Mouse (Mus musculus) spleen, adult 12 weeks (tissue): ENCODE results near the gene Tnfrsf19.

Source experiments
- DNase-seq: peaks from one replicate; pipeline ENCODE4 v3.0.0; 2022; ENCODE audit warnings: low spot score

Tnfrsf19 gene

DNA sequence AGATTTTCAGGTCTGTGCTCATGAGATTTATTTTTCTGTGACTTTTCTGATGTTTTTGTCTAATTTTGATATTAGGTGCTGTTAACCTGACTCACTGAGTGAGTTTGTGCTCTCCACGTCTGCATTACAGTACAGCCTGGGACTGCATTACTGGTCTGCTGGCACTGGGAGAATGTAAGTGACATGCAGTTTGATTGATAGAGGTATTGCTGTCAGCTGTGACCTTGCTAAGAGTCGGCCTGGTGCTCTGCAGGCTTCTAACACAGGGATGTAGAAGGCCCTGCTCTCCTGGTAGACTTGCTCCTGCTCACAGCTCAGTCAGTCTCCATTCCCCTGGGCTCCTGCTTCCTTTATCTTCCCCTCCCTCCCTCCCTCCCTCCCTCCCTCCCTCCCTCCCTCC, 25.3 kb downstream of the Tnfrsf19 start:
- no peak for DNase-seq

DNA sequence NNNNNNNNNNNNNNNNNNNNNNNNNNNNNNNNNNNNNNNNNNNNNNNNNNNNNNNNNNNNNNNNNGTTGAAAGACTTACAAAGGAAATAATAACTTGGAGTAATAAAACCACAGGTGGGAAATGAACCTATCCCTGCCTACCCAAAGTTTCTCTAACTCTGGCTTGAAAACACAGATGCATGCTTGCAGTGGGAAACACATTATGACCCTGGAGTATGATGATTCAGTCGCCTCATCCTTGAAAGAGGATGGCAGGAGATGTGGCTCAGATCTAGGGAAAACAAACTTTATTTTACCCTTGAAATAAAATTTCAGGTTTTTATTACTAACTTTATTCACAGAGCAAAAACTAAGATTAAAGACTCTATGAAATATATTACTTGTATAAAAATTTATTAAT, 26.4 kb downstream of the Tnfrsf19 start:
- no peak for DNase-seq

DNA sequence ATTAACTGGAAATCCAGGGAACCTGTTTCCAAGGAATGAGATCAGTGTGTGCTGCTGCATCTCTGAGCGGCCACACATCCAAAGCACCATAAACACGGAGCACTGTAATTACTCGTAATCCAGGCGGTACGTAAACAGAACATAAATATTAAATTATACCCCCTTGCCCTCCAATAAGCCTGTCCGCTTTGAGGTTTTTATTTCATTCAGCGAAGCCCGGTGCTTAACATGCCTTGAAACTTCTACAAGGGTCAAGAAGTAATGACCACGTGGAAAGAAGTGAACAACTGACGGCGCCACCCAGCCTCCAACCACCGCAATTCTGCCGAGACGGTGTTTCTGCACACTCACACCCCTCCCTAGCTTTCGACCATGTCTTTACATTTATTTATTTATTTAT, 31.7 kb downstream of the Tnfrsf19 start:
- no peak for DNase-seq

DNA sequence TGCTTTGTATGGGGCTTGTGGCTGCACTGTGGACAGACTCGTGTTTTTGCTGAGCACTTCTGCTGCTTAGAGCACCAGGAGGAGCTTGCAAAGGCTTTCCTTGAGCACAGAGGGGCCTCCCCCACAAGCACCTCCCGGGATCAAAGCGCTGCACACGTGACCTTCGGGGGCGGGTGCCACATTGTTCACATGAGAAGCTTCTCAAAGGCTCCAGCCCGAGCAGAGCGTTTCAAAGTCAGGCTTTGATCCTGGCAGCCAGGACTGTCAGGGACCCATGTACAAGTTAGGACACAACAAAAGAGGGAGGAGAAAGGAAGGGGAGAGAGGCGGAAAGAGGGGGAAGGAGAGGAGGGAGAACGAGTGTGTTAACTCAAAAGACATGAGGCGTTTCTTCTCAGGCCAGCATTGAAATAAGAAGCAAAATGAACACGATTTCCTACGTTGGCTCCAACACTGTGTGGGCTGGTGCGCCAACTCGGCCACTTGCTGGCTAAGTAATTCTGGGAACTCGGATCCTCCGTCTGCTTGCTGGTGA, 33.8 kb downstream of the Tnfrsf19 start:
- DNase-seq: no peak

DNA sequence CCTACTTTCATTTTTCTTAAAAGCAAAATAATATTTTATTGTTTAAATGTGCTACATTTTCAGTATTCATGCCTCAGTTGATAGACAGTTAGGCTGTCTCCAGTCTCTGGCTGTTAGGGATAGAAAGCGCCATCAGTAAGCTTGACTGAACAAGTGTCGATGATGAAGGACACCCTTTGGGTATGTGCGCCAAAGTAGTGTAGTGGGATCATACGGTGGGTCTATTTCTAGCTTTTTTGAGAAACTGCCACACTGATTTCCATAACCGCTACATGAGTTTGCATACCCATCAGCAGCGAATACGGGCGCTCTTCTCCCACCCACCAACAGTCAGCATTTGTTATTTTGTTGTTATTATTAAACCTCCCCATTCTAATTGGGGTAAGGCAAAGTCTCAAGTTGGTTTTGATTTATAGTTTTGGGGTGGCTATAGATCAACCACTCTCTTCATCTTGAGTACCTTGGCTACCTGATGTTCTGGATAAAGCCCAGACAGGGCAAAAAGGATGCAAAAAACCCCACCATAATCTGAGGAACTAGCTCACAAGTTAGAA, 34.6 kb downstream of the Tnfrsf19 start:
- no peak for DNase-seq

DNA sequence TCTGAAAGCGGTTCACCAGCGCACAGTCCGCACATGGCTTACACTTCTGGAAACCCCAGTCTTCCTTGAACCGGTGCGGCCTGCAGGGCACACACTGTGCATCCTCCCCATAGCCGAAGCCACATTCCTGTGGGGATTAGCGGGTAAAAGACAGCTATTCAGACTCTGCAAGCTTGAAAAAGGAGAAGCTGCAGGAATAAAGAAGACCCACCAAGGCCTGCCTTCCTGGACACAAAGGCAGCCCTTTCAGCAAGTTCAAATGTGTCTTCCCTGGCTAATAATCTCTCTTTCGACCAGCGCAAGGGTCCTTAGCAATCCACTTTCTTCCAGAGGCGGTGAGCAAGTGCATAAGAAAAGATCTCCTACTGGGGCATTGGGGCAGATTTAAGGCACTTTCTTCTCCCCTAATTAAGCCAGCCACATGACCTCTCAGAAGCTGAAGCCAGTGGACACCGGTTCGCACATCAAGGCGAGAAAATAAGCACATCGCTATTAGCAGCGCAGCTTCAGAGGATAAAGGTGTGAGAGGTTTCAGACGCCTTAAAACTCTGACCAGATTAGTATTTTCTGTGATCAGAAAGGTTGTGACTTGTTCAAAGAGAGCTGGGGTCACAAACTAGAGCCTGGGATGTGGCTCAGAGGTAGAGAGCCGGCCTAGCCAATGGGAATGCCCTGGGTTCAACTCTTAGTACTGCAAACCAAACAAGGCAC, 41.0 kb downstream of the Tnfrsf19 start:
- DNase-seq: no peak

DNA sequence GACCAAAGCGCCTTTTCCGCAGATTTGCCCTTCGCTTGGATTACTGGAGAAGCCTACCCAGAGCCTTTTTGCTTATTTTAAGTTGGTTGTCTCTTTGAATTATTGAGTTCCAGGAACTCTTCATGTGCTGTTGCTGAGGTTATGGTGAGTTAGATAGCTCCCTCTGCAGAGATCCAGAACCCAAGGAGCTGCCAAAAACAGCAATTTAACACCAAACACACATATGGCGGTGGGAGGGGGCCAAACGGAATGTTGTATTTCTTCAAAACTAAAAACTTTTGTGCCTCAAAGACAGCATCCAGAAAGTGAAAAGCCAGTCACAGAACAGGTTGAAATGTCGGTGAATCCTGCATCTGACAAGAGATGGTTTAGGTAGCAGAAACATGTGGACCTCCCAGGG, 42.6 kb downstream of the Tnfrsf19 start:
- DNase-seq: no peak

DNA sequence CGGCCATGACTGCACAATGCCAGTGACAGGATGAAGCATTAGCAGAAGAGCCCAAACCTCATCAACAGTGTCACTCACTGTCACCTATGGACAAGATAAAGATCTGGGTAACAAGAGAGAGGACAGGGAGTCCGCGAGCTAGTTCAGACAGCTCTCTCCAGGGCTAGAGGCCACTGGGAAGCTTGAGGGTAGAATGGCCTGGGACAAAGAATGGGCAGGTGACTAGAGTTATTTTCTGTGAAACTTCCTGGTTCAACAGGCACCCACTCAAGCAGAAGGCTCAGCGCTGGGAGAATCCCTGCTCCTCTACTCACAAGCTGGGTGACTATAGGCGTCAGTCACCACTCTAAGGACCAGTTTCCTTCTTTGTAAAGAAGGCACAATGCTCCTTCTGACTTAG, 46.2 kb downstream of the Tnfrsf19 start:
- no peak for DNase-seq

DNA sequence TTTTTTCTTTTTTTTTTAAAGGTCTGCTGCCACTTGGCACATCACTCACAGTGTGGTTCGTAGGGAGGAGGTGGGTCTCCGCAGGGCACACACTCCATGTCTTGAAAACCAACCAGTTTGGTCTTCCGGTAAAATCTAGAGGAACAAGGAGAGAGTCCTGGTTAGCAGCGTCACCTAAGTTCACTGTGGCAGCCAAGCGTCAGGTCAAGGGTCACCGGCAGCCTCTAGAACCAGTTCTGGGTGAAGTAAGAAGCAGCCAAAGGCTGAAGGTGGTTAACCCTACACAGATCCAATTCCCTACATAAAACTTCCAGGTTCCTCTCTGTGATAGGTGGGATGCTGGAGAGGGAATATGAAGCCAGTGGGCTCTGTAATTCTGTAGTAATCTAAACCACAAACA, 49.7 kb downstream of the Tnfrsf19 start:
- no peak for DNase-seq

DNA sequence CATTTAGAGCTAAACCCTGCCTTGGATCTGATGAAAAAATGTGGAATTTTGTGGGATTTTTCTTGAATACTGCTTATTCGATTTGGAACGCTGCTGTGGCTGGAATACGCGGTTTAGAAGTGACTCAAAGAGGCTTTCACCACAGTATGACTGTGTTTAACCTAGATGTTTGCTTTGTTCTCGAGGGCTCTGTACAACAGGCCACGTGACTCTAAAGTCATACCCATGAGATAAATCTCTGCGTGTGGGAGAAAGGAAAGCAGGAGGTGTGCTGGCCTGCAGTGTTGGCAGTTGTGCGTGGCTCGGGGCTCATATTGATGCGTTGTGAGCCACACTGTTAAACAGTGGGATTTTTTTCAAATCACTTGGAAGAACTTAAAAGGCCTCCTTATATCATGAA, 52.8 kb downstream of the Tnfrsf19 start:
- no peak for DNase-seq

DNA sequence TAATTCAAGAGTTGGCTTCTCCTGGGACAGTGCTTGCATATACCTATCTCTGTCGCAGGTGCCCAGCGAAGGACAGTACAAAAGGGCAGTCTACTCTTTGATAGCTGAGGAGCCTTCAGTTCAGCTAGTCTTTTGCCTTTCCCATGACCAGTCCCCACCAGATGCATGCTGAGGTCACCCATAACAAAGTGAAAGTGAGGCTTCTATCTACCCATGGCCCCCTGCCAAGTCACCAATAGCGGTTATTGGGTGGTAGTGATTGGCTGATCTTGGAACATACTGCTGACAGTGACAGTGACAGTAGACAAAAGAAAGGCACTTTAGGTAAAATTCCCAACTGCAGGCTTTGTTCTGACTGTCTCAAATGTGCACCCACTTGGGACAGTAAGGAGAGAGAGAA, 53.2 kb downstream of the Tnfrsf19 start:
- no peak for DNase-seq

DNA sequence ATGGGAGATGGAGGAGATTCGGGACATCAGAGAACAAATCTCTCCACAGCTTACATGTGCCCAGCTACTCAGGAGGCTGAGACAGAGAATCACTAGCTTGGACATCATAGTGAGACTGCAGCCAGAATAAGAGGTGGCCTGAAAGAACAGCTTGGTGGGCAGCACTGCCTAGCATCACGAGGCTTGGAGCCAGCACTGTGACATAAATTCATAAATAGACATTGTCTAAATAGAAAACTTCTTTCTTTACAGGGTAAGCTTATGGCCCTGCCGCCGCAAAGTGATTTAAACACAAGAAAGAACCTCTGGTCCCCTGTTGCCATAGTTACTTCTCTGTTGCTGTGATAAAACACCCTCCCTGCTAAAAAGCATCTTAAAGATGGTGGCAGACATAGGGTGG, 54.1 kb downstream of the Tnfrsf19 start:
- DNase-seq: no peak

DNA sequence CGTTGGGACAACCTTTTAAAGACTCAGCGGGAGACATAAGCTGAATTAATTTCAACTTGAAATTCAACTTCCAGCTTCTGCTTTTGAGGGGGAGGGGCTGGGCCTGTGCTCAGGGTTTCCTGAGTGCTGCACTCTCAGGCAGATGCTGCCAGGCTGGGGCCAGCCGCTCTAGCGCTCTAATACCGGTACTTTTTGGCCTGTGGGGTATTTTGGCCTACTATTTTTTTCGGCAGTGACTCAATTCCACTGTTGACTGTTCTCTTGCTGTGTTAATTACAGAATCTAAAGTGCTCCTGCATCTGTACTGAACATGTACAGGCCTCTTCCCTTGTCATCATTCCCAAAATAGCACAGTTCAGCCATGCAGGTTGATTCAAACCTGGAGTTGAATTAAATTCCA, 58.1 kb downstream of the Tnfrsf19 start:
- DNase-seq: no peak

DNA sequence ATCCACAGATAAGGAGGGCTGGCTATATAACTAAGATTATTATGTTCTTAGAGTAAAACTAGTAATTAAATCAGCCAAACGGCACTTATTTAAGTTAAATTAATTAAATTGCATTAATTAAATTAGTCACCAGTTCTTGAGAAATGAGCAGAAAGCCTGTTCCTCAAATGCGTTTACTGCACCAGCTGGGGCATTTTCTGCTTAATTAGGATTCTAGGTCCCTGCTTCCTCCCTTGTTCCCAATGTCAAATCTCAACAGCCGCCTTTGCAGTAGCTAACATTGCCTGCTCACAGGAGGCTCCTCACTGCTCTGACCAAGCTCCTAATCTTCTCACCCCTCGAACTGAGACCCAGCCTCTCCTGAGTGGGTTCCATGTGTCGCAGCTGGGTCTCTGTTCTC, 59.4 kb downstream of the Tnfrsf19 start:
- no peak for DNase-seq

DNA sequence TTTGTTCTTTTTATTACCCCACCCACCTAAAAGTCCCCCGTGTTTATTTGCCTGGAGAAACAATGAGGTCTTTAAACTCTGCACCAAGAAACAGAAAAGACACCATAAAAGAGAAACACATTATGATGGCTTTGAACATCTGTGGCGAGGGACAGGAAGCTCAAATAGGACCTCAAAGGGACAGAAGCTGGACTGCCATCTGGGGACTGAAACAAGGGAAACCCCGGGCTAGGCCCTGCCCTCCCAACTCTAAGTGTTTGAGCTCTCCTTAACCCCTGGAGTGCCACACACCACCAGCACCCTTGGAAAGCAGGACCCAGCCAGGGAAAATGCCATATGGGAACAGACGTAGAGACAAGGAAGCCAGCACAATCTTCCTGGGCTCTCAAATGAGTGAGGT, 61.2 kb downstream of the Tnfrsf19 start:
- no peak for DNase-seq

DNA sequence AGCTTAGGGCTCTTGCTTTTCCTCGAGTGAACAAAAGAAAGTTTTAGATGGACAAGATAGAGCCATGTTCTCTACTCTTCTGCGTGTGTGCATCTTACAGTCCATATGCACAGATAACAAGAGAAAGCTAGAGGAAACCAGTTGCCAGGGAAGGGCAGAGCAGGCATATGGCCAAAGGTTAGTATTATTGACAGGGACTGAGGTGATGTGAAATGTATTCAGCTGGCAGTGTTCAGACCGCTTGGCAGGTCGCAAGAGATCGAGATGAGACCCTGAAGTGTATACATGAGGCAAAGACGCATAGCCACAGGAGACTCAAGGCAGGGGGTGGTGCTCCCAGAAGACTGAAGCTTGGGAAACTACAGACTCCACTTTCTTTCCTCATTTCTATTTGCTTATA, 62.0 kb downstream of the Tnfrsf19 start:
- no peak for DNase-seq

DNA sequence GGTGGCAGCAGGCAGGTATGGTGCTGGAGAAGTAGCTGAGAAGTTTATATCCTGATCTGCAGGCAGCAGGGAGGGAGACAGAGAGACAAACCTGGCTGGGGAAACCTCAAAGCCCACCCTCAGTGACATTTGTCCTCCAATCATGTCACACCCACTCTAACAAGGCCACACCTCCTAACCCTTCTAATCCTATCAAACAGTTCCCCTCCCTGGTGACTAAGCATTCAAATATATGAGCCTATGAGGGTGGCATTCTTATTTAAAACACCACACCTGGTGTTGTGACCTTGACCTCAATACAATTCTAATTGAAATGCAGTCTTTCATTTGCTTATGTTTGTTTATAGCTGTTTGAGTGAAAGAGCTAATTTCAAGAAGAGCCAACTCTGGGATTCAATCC, 64.2 kb downstream of the Tnfrsf19 start:
- DNase-seq: no peak

DNA sequence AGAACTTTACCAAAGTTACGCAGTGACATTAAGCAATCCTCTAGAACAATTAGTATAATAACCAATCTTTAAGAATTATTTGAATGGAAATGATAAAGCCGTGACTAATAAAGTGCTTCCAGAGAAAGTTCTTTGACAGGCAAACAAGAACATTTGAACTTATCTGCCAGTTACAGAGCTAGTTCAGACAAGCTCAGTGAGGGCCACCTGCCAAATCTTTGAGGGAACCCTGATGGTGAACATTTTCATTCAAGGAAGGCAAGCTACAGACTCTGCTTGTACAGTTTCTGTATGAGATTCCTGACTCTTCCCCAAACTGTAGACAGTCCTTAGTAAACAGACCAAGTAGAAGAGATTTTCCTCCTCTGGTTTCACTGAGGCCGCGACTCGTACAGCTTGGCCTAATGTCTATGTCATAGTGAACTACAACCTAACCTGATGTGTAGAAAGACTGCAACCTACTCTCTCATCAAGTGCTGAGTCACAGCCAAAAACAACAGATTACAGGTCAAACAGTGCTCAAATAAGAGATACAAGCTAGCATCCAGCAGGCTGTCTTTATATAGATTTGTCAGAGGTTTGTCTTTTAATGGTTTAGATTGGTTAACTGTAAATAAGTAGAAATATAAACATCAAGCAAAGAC, 65.9 kb downstream of the Tnfrsf19 start:
- no peak for DNase-seq

DNA sequence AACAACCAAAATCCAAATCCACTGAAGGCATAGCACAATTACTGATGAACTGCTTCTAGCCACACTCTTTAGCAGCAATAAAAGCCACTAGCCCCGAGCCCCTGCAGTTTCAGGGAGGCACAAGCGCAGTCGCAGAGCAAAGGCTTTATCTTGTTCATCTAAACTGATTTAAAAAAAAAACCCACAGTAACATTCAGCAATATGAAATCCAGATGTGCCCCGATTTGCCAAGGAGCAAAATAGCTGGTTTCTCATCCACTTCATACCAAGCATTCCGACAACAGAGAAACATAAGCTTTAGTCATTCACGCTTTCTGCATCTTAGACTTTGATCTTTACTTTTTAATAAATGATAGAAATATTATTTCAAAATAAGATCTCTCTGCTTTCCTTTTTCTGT, 68.2 kb downstream of the Tnfrsf19 start:
- no peak for DNase-seq

DNA sequence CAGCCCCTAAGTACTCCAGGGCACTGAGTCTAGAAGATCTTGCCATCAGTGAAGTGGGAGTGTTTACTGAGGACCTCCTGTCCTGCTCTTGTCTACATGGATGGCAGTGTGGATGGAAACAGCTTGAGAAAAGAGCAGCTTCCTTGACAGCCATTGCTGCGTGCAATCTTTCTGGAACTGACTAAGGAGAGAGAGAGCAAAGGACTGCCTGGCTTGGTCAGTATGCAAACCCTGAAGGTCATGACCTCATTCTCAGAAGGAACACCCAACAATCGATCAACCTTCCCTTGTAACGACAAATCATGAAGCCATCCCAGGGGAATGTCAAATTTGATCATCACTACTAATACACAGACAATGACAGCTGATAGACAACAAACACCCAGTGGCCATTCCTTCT, 70.1 kb downstream of the Tnfrsf19 start:
- no peak for DNase-seq

DNA sequence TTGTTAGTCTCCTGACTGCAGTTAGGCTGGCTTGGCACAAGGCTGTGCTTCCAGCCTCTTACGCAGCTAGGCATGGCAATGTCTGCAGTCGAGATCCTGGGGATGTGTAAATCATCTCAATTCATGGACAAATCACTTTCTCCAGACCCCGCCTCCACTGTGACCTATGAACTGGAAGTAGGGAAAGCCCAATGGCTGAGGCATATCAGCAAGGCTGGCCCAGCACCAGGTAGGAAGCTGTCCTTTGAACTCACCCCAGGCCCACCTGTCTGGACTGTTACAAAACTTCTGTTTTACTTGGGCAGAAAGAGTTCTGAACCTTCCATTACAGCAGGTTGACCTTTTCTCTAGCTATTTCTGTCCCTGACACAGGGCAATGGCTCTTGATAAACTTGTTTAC, 70.6 kb downstream of the Tnfrsf19 start:
- DNase-seq: no peak

DNA sequence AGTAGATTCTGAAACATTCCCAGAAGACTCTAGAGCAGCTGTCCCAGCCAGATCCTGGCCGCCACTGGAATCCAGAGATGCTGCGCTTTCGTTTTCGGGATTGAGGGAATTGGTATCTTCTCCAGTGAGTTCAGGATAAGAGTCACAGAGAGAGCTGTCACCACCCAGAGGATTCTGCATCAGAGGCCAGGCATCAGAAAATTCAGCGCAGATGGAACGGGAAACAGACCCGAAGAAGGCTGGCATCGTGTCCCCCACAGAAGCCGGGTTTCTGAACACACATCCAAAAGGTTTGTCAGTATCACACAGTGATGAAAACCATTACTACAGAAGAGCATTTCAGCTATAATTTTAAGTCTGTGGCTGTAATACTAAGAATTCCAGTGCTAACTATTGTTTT, 75.3 kb downstream of the Tnfrsf19 start:
- no peak for DNase-seq

DNA sequence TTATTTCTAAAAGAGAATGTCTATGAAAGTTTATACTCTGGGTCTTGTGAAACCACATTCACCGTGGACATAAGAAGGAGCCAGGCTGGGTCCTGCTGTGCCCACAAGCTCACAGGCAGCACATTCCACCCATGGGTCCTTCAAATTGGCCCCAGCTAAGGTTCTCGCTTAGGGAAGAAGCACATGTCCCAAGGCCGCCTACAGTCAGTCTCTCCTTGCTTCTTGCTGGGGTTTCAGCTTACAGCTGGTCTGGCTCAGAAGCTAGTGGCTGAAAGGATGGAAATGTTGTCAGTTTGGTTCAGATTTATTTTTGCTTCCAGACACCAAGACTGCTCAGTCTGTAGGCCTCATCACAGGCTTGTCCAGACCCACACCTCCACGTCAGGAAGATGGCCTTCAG, 80.2 kb downstream of the Tnfrsf19 start:
- no peak for DNase-seq
